Mouse (Mus musculus) 3134 (cell line): ENCODE measurements around the gene Ppp1r12a.
A peak's percentile ranks its signal among the peaks of the same experiment; 100 is the strongest.

Experiments used
- DNase-seq: peaks from one replicate; pipeline ENCODE4 v3.0.0-alpha.2; 2011; ENCODE audit warnings: low spot score; ENCODE audit not compliant: insufficient read length; ENCODE audit errors: extremely low read depth

Ppp1r12a gene

GRCm38 (mm10) chr10:108286658-108287437 is 124.9 kb downstream of the Ppp1r12a start:
- DNase-seq = no peak

GRCm38 (mm10) chr10:108287438-108287801 is 125.4 kb downstream of the Ppp1r12a start:
- no peak for DNase-seq

- DNase-seq = no peak
These were observed 128.1 kb downstream of the Ppp1r12a start for GRCm38 (mm10) chr10:108290046-108290445.

GRCm38 (mm10) chr10:108291688-108292471 is 129.9 kb downstream of the Ppp1r12a start:
- no peak for DNase-seq

- DNase-seq = no peak
These were observed 130.7 kb downstream of the Ppp1r12a start for GRCm38 (mm10) chr10:108292651-108293050.

- no peak for DNase-seq
These were observed 131.7 kb downstream of the Ppp1r12a start for GRCm38 (mm10) chr10:108293620-108294195.

GRCm38 (mm10) chr10:108294766-108295165 is 132.8 kb downstream of the Ppp1r12a start:
- DNase-seq = no peak

GRCm38 (mm10) chr10:108296446-108296845 is 134.5 kb downstream of the Ppp1r12a start:
- DNase-seq = no peak

- no peak for DNase-seq
These were observed 136.3 kb downstream of the Ppp1r12a start for GRCm38 (mm10) chr10:108298261-108298660.

GRCm38 (mm10) chr10:108298841-108299545 is 137.0 kb downstream of the Ppp1r12a start:
- no peak for DNase-seq

GRCm38 (mm10) chr10:108299828-108300227 is 137.8 kb downstream of the Ppp1r12a start:
- DNase-seq = no peak

GRCm38 (mm10) chr10:108300843-108301242 is 138.8 kb downstream of the Ppp1r12a start:
- DNase-seq = peak; percentile 59

GRCm38 (mm10) chr10:108307772-108308171 is 145.8 kb downstream of the Ppp1r12a start:
- peak; percentile 43 for DNase-seq

GRCm38 (mm10) chr10:108310195-108310594 is 148.2 kb downstream of the Ppp1r12a start:
- no peak for DNase-seq

GRCm38 (mm10) chr10:108311396-108311795 is 149.4 kb downstream of the Ppp1r12a start:
- DNase-seq = no peak

GRCm38 (mm10) chr10:108313845-108314244 is 151.9 kb downstream of the Ppp1r12a start:
- no peak for DNase-seq

GRCm38 (mm10) chr10:108314396-108314795 is 152.4 kb downstream of the Ppp1r12a start:
- DNase-seq = no peak

GRCm38 (mm10) chr10:108315236-108315635 is 153.2 kb downstream of the Ppp1r12a start:
- no peak for DNase-seq

- no peak for DNase-seq
These were observed 166.4 kb downstream of the Ppp1r12a start for GRCm38 (mm10) chr10:108328356-108328755.

GRCm38 (mm10) chr10:108328983-108329382 is 167.0 kb downstream of the Ppp1r12a start:
- DNase-seq = no peak

- DNase-seq = no peak
These were observed 167.8 kb downstream of the Ppp1r12a start for GRCm38 (mm10) chr10:108329771-108330170.
